Mouse (Mus musculus) megakaryocyte, adult 5-6 weeks (primary cell): ENCODE measurements around the gene Myh11. TPM values are rescaled to one million over a fixed set of nuclear protein-coding genes. Genes with fewer than 3 reads are reported as not detected.

ENCODE experiments used
- ATAC-seq: 2 replicates; pipeline ENCODE4 v1.8.0; 2016; ENCODE audit warnings: mild to moderate bottlenecking, inconsistent platforms; ENCODE audit not compliant: poor library complexity, severe bottlenecking
- total RNA-seq, 2 experiments: library from RNA; stranded (forward) in 1 of 2; stranded (reverse) in 1 of 2; fragments of 153-499, 151-499 nt in 1 of 2; fragments of 221-1000, 200-1000 nt in 1 of 2; gene quantifications; 2 replicates each; pipeline versions ENCODE4 v1.2.3 to v1.2.4; 2015 to 2017

The Myh11 gene
- total RNA-seq (2015): 0.02 TPM in 1 of 2 replicates, not detected in the other
- 0.04 TPM in 1 of 2 replicates, not detected in the other for total RNA-seq (2017)

- peak; percentile 80 for ATAC-seq
These were observed at the start of gene Myh11 for GRCm38 (mm10) chr16:14291223-14291622. Gene Myh11, minus strand, starts transcription at chr16:14291372.

GRCm38 (mm10) chr16:14328156-14328555 lies 37.0 kb upstream of the Myh11 start:
- no peak for ATAC-seq

- no peak for ATAC-seq
These were observed 29.3 kb upstream of the Myh11 start for GRCm38 (mm10) chr16:14320494-14320893.

GRCm38 (mm10) chr16:14319681-14320080 lies 28.5 kb upstream of the Myh11 start:
- ATAC-seq: no peak

GRCm38 (mm10) chr16:14316884-14317876 lies 26.0 kb upstream of the Myh11 start, which contains the start of gene Fopnl:
Gene Fopnl, minus strand, starts transcription at chr16:14317405.
- peak; percentile 99 for ATAC-seq

GRCm38 (mm10) chr16:14312914-14313313 lies 21.7 kb upstream of the Myh11 start:
- no peak for ATAC-seq

GRCm38 (mm10) chr16:14311371-14311770 lies 20.2 kb upstream of the Myh11 start:
- peak; percentile 66 for ATAC-seq

- no peak for ATAC-seq
These were observed 18.7 kb upstream of the Myh11 start for GRCm38 (mm10) chr16:14309833-14310232.

- ATAC-seq: no peak
These were observed 17.3 kb upstream of the Myh11 start for GRCm38 (mm10) chr16:14308245-14309073.

- ATAC-seq: peak; percentile 70
These were observed 16.2 kb upstream of the Myh11 start for GRCm38 (mm10) chr16:14307373-14307772.

- no peak for ATAC-seq
These were observed 15.3 kb upstream of the Myh11 start for GRCm38 (mm10) chr16:14306451-14306850.

- no peak for ATAC-seq
These were observed 13.6 kb upstream of the Myh11 start for GRCm38 (mm10) chr16:14304791-14305190.

GRCm38 (mm10) chr16:14303676-14304075 lies 12.5 kb upstream of the Myh11 start:
- ATAC-seq: no peak

GRCm38 (mm10) chr16:14303148-14303547 lies 12.0 kb upstream of the Myh11 start:
- ATAC-seq: no peak

GRCm38 (mm10) chr16:14298461-14298860 lies 7.3 kb upstream of the Myh11 start:
- no peak for ATAC-seq

- no peak for ATAC-seq
These were observed 6.6 kb upstream of the Myh11 start for GRCm38 (mm10) chr16:14297746-14298145.

- no peak for ATAC-seq
These were observed 6.0 kb upstream of the Myh11 start for GRCm38 (mm10) chr16:14297137-14297536.

- no peak for ATAC-seq
These were observed 5.5 kb upstream of the Myh11 start for GRCm38 (mm10) chr16:14296544-14297124.

GRCm38 (mm10) chr16:14295291-14295690 lies 4.1 kb upstream of the Myh11 start:
- no peak for ATAC-seq

GRCm38 (mm10) chr16:14292205-14293199 lies 1.3 kb upstream of the Myh11 start:
- no peak for ATAC-seq
